Mouse (Mus musculus) heart, embryonic 16.5 days (tissue): ENCODE results near the gene Cyp2d11. TPM values are rescaled to one million over a fixed set of nuclear protein-coding genes. Genes with fewer than 3 reads are reported as not detected.

Experiments
- ATAC-seq: fragments of 200-750 bp; cut with Nextera tagmentation; replicated peaks from 2 replicates; pipeline ENCODE4 v1.8.0; 2017; ENCODE audit warnings: moderate number of reproducible peaks; ENCODE audit not compliant: insufficient read depth, low FRiP score; ENCODE audit errors: extremely low read depth
- H3K27ac ChIP-seq: fragments of 300-500 bp; sonication (generic); 2 replicates; pipeline ENCODE4 v1.5.1; 2014; ENCODE audit warnings: mild to moderate bottlenecking, low read length, control low read depth, moderate library complexity
- H3K27me3 ChIP-seq: fragments of 300-500 bp; sonication (generic); 2 replicates; pipeline ENCODE4 v1.6.1; 2014; ENCODE audit warnings: low read length, mixed read lengths; ENCODE audit not compliant: control insufficient read depth, insufficient read depth
- H3K36me3 ChIP-seq: fragments of 300-500 bp; sonication (generic); 2 replicates; pipeline ENCODE4 v1.6.1; 2014; ENCODE audit not compliant: control insufficient read depth, insufficient read depth
- H3K4me1 ChIP-seq: fragments of 300-500 bp; sonication (generic); 2 replicates; pipeline ENCODE4 v1.6.1; 2014; ENCODE audit warnings: low read length, mixed read lengths; ENCODE audit not compliant: control insufficient read depth, insufficient read depth
- H3K4me2 ChIP-seq: fragments of 300-500 bp; sonication (generic); 2 replicates; pipeline ENCODE4 v1.6.1; 2014; ENCODE audit warnings: low read depth, mild to moderate bottlenecking, control low read depth, low read length
- H3K4me3 ChIP-seq: fragments of 300-500 bp; sonication (generic); 2 replicates; pipeline ENCODE4 v1.5.1; 2014; ENCODE audit warnings: mild to moderate bottlenecking, control low read depth, low read length
- H3K9ac ChIP-seq: fragments of 300-500 bp; sonication (generic); 2 replicates; pipeline ENCODE4 v1.6.1; 2014; ENCODE audit warnings: low read length, control low read depth
- H3K9me3 ChIP-seq: fragments of 300-500 bp; sonication (generic); replicated peaks from 2 replicates; pipeline ENCODE4 v1.6.1; 2016; ENCODE audit warnings: low read length; ENCODE audit not compliant: control insufficient read depth
- WGBS: fragments of 180-500 bp; shearing (Covaris S2); extraction: QIAGEN DNeasy Blood & Tissue Kit; methylation state at CpG from one replicate; pipeline ENCODE4 v1.1.7; 2014; 5-methylcytosine and 5-hydroxymethylcytosine counted together
- microRNA-seq: library from miRNA; unstranded; fragments of <30 nt; microRNA quantifications from one replicate; pipeline ENCODE4, GENCODE M21; 2017
- polyA plus RNA-seq: library from polyadenylated mRNA; unstranded; fragments of >200 nt; fragmentation: Nextera tagmentation; extraction: Ambion mirVana; gene quantifications from 2 replicates; pipeline ENCODE4 v1.2.1, GENCODE M21; 2015

Gene Cyp2d11
- polyA plus RNA-seq, 1 experiment from 2014 or later, result not detected

DNA sequence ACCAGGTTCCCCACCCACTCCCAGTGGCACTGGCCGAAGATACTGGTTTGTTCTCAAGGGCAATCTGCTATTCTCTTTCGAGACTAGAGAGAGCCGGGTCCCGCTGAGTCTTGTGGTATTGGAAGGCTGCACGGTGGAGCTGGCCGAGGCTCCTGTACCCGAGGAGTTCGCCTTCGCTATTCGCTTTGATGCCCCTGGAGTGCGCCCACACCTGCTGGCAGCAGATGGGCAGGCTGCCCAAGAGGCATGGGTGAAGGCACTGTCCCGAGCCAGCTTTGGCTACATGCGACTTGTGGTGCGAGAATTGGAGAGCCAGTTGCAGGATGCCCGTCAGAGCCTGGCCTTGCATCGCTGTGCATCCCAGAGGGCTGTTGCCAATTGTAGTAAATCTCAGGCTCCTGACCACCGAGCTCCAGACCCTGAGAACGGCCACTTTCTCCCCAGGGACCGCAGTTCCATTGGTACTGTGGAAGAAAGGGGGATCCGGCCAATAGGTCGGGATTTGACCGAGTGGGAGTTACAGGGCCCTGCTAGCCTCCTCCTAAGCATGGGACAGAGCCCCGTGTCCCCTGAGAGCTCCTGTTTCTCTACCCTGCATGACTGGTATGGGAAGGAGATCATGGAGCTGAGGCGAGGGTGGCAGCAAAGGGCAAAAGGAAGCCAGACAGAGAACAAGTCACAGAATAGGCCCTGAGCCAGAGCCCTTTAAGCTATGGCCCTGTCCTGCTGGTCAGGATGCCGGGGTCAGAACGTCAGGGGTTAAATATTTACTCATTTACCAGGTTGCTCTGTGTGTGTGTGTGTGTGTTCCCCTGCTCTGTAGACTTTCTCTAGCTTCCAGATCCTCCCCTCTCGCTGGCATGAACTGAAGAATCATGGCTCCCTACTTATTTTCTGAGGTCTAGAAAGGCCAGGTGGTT is 50.2 kb downstream of the Cyp2d11 start:
- peaks cover 31% of the 10 kb centered on the region for H3K4me1 ChIP-seq
- H3K9ac ChIP-seq, result no peak overlapping the region
- no peak overlapping the region for H3K4me2 ChIP-seq
- peaks cover 9% of the 10 kb centered on the region for H3K36me3 ChIP-seq
- H3K27ac ChIP-seq, result no peak overlapping the region
- no peaks in the 10 kb centered on the region for H3K27me3 ChIP-seq
- H3K9me3 ChIP-seq, result no peaks in the 10 kb centered on the region
- no peak overlapping the region for H3K4me3 ChIP-seq
- 88% methylated on average over 27 of the region's 27 CpGs for WGBS
- no peak for ATAC-seq

DNA sequence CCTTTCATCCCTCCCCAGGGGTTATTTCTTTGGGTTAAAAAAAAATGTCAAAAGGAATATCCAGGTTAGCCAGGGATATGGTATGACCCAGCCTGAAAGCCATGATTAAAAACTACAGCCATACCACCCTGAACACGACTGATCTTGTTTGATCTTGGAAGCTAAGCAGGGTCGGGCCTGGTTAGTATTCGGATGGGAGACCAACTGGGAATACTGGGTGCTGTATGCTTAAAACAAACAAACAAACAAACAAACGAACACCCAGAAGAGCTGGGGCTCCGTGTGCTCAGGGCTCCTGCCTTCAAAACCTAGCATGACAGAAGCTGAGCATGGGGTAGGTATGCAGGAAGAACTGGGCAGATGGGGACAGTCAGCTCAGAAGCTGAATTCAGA is 51.3 kb downstream of the Cyp2d11 start:
- Histone ChIP-seq H3K4me2 (peak overlapping the region; percentile 76), H3K4me3 (peak overlapping the region; percentile 64; the same call in 1 of the 2 replicates), H3K27me3 (no peaks in the 10 kb centered on the region), H3K36me3 (no peaks in the 10 kb centered on the region), H3K9ac (peak overlapping the region; percentile 87), H3K9me3 (no peaks in the 10 kb centered on the region), H3K4me1 (peaks cover 36% of the 10 kb centered on the region), H3K27ac (peak overlapping the region; percentile 86)
- ATAC-seq, result no peak
- 73% methylated on average over 5 of the region's 5 CpGs for WGBS

DNA sequence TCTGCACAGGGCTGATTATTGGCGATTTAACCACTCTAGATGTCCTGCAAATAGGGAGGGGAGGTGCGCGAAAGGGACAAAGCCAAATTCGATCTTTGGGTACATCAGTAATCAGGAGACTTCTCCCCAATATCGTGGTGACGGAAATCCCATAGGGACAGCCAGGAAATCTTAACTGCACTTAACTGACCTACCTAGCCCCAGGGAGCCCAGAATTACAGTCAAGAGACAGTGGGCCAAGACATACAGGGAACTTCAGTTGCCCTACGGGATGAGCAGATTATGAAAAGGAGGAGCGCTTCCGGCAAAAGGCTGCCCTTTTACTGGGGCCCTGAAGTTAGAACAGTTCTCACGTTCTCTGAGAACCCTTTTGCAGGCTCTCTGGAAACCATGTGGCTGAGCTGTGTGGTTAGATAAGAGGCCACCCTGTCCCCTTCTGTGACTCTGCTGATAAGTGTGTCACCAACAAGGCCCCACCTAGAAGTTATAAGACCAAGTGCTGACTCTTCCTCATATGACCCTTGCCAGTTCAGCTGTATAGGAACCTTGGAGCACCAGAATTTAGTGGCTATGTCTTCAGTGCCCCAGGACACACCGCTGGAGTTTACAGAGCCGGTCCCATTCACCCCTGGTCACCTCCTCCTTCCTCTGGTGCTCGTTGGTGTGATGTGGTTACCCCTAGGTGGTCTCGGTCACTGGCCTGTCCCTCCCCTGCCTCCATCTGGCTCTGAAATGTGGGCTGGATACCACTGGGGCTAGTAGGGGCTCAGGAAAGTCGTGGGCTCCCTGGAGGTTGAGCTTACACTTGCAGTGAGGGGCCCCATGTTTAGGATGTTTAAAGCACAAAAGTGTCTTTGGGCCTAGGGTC is 51.9 kb downstream of the Cyp2d11 start:
- Histone ChIP-seq H3K27me3 (no peaks in the 10 kb centered on the region), H3K4me3 (peak overlapping the region; percentile 64), H3K9me3 (no peaks in the 10 kb centered on the region), H3K4me1 (peaks cover 33% of the 10 kb centered on the region), H3K9ac (peak overlapping the region; percentile 87), H3K36me3 (no peaks in the 10 kb centered on the region; the same call in 1 of the 2 replicates), H3K27ac (peak overlapping the region; percentile 86), H3K4me2 (peak overlapping the region; percentile 76)
- ATAC-seq, result no peak
- WGBS, result 35% methylated on average over 15 of the region's 15 CpGs

DNA sequence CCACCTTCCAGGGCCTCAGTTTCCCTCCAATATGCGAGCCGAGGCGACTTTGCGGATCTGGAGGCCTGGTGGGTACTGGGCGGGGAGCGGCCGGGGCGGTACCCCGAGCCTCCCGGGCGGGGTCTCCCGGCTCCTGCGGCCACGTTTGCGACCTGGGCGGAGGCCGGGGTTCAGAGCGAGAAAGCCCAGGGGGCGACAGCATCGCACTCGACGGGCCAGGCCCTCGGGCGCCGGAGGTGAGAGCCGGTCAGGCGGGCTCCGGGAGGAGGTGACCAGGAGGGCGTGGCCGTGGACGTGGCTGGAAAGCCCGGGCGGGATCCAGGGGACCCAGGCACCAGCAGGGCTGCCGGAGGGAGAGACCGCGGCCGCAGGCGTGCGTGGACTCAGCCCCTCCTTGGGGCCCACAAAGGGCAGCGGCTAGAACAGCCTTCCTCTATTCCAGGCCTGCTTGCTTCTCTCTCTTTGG is 52.8 kb downstream of the Cyp2d11 start:
- Histone ChIP-seq H3K36me3 (peaks cover 5% of the 10 kb centered on the region), H3K4me1 (peaks cover 29% of the 10 kb centered on the region), H3K9ac (peak overlapping the region; percentile 87), H3K4me2 (peak overlapping the region; percentile 76), H3K27ac (peak overlapping the region; percentile 86), H3K27me3 (no peaks in the 10 kb centered on the region), H3K4me3 (peak overlapping the region; percentile 64), H3K9me3 (no peaks in the 10 kb centered on the region)
- ATAC-seq, result 0 out of 2 replicates have a peak, but pooled peaks have one; percentile 3
- WGBS, result 2% methylated on average over 40 of the region's 40 CpGs

DNA sequence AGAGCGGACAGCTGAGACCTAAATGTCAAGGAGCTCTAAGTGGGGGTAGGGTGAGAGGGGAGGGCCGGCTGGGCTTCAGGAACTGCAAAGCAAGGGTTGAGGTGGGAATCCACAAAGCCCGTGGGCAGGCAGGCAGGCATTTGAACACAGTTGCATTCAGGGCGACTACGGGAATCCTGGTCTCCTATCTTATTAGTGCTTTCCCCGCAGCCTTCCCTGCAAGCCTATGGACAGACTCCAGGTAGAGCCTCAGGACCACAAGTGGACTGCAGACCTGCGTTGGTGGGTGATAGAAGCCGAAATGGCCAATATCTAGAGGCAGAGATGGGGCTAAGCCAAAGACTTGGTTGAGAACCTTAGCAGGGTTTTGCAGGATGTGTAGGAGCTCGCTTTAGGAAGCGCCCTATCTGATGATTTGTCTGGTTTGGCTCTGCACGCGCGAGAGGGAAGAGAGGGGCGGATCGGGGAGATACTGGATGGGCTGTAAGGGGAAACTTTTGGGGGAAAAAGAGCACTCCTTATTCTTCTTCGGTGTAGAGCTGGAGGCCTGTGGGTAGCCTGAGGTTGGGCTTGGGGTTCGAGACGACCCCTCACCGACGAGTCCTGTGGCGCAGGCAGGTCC is 53.3 kb downstream of the Cyp2d11 start:
- Histone ChIP-seq H3K9me3 (no peaks in the 10 kb centered on the region), H3K4me1 (peaks cover 29% of the 10 kb centered on the region), H3K27ac (peak overlapping the region; percentile 86), H3K4me3 (peak overlapping the region; percentile 64), H3K36me3 (peaks cover 11% of the 10 kb centered on the region), H3K4me2 (peak overlapping the region; percentile 76), H3K27me3 (no peaks in the 10 kb centered on the region), H3K9ac (peak overlapping the region; percentile 87)
- ATAC-seq, result no peak
- 33% methylated on average over 21 of the region's 21 CpGs for WGBS

DNA sequence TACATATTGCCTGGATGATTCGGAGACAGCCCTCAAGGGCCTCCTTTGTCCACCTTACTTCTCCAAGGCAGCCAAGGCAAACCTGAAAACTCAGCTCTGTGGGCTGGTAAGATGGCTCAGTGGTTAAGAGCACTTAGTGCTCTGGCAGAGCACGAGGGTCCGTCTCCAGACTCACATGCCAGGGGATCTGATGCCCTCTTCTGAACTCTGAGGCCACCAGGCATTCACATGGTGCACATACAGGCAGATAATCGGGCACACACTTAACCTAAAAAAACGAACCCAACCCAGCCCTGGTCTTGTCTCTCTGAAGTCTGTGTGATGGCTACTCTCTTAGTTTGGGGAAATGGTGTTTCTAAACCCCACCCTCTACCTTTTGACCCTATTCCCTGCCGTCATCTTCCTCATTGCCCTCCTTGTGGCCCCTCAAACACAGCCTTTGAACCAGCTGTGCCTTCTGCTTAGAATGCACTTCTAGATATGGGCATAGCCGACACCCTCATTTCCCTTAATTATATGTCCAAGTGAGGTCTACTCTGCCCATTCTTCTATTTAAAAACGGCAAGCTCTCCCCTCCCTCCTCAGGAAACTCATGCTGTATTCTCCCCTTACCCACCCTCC is 54.1 kb downstream of the Cyp2d11 start:
- H3K27me3 ChIP-seq, result no peaks in the 10 kb centered on the region
- peaks cover 18% of the 10 kb centered on the region for H3K36me3 ChIP-seq
- H3K4me2 ChIP-seq, result no peak overlapping the region
- peak overlapping the region; percentile 34 for H3K27ac ChIP-seq
- H3K9me3 ChIP-seq, result no peaks in the 10 kb centered on the region
- 69% methylated on average over 8 of the region's 8 CpGs for WGBS
- H3K9ac ChIP-seq, result no peak overlapping the region
- no peak for ATAC-seq
- H3K4me3 ChIP-seq, result no peak overlapping the region
- peaks cover 29% of the 10 kb centered on the region for H3K4me1 ChIP-seq

Small RNA genes lying within 50 kb of the gene (microRNA-seq; reads per million reads assigned to microRNA genes)
- not detected for gene Gm25990
- not detected for gene Gm27331
- not detected for gene Mir7684

Other genes with a start within 250 kb of the Cyp2d11 start
- 91.6 and 92.0 TPM in 2 replicates for gene Srebf2, start 246.8 kb downstream of the Cyp2d11 start, polyA plus RNA-seq
- gene Shisa8, start 181.2 kb downstream of the Cyp2d11 start, polyA plus RNA-seq, result 0.15 and 0.32 TPM in 2 replicates
- gene Tnfrsf13c, start 169.7 kb downstream of the Cyp2d11 start, polyA plus RNA-seq, result 0.18 TPM in 1 of 2 replicates, not detected in the other
- gene Cenpm, start 149.3 kb downstream of the Cyp2d11 start, polyA plus RNA-seq, result 50.8 and 57.2 TPM in 2 replicates
- not detected in 2 replicates for gene 1500009C09Rik, start 141.6 kb downstream of the Cyp2d11 start, polyA plus RNA-seq
- gene Sept3, start 119.1 kb downstream of the Cyp2d11 start, polyA plus RNA-seq, result 3.9 and 4.1 TPM in 2 replicates
- gene Wbp2nl, start 95.1 kb downstream of the Cyp2d11 start, polyA plus RNA-seq, result 0.17 and 0.22 TPM in 2 replicates
- gene Naga, start 55.1 kb downstream of the Cyp2d11 start, polyA plus RNA-seq, result 44.1 and 47.8 TPM in 2 replicates
- 8.1 and 9.4 TPM in 2 replicates for gene Pheta2, start 55.1 kb downstream of the Cyp2d11 start, polyA plus RNA-seq
- 340 and 355 TPM in 2 replicates for gene Smdt1, start 55.1 kb downstream of the Cyp2d11 start, polyA plus RNA-seq
- gene Ndufa6, start 39.7 kb downstream of the Cyp2d11 start, polyA plus RNA-seq, result 604 and 609 TPM in 2 replicates
- gene Cyp2d22, start 13.8 kb downstream of the Cyp2d11 start, polyA plus RNA-seq, result 13.6 and 15.7 TPM in 2 replicates
- gene Cyp2d10, start 13.2 kb upstream of the Cyp2d11 start, polyA plus RNA-seq, result 0.33 TPM in 1 of 2 replicates, not detected in the other
- not detected in 2 replicates for gene Cyp2d9, start 39.4 kb upstream of the Cyp2d11 start, polyA plus RNA-seq
- gene Cyp2d12, start 161.1 kb upstream of the Cyp2d11 start, polyA plus RNA-seq, result not detected in 2 replicates
- not detected in 2 replicates for gene Cyp2d34, start 226.9 kb upstream of the Cyp2d11 start, polyA plus RNA-seq